27 mouse cellular contexts compared by ENCODE assay signal in the genomic region with DNA sequence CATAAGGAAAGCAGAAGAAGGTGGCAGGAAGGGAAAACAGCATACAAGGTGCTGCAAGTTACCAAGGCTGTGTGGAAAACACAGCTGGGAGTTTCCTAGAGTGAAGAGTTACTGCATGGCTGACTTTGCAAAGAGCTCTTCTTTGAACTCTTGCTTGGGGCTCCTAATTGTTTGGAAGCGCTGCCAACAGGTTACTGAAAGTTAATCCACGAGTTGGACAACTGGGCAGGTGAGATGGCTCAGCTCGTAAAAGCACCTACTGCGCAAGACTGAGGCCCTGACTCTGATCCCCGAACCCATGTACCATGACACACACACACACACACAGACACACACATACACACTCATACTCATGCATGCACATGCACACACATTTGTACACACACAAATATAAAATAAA.
DNase-seq lines count a peak whose midpoint lies in the region; ATAC-seq and TF ChIP-seq lines count a peak whose summit lies in the region.
"Had no signal": no experiment of that assay in that cellular context is flagged by ENCODE, and none has a peak within 500 bp of the region (broad histone marks: within the 10 kb centered on the region; RNA-seq: fewer than 3 reads in every experiment).

No protein-coding gene starts in this region.

- TF ChIP-seq RAD21 in CH12.LX (IDR thresholded peaks at IDR 0.05; ENCODE audit: low read depth, low read length): no peak

- H3K36me3 ChIP-seq in kidney, embryonic 16.5 days (ENCODE audit: insufficient read depth, low read length): no peaks in the 10 kb centered on the region
- H3K36me3 ChIP-seq in CH12.LX (replicated peaks in 1 of 2; ENCODE audit: control insufficient read depth in 1 of 2, insufficient read depth in 1 of 2, low read length in 1 of 2): no peaks in the 10 kb centered on the region
- H3K36me3 ChIP-seq: embryonic facial prominence, embryonic 12.5 days; embryonic facial prominence, embryonic 15.5 days; forebrain, embryonic 12.5 days; forebrain, embryonic 15.5 days; heart, embryonic 10.5 days; heart, embryonic 13.5 days had no signal

- no peak overlapping the region for H3K4me2 ChIP-seq in kidney, embryonic 16.5 days (replicated peaks; ENCODE audit: low read depth, low read length)
- no peak overlapping the region for H3K4me2 ChIP-seq in CH12.LX (ENCODE audit: insufficient read depth, low read depth, poor library complexity, severe bottlenecking)
- H3K4me2 ChIP-seq: embryonic facial prominence, embryonic 12.5 days; embryonic facial prominence, embryonic 15.5 days; forebrain, embryonic 12.5 days; forebrain, embryonic 15.5 days; heart, embryonic 13.5 days; hindbrain, embryonic 14.5 days had no signal

- no peak overlapping the region for H3K9ac ChIP-seq in kidney, embryonic 16.5 days (replicated peaks; ENCODE audit: low read length)
- H3K9ac ChIP-seq in CH12.LX (ENCODE audit: insufficient read depth, low read depth): no peak overlapping the region
- H3K9ac ChIP-seq: embryonic facial prominence, embryonic 12.5 days; embryonic facial prominence, embryonic 15.5 days; forebrain, embryonic 12.5 days; forebrain, embryonic 15.5 days; heart, embryonic 13.5 days; hindbrain, embryonic 14.5 days had no signal

- WGBS in kidney, embryonic 16.5 days: 75% methylated on average over 5 of the region's 5 CpGs

- no peaks in the 10 kb centered on the region for H3K9me3 ChIP-seq in kidney, embryonic 16.5 days (ENCODE audit: low read length)
- no peaks in the 10 kb centered on the region for H3K9me3 ChIP-seq in CH12.LX (replicated peaks; ENCODE audit: low read length)
- H3K9me3 ChIP-seq: embryonic facial prominence, embryonic 12.5 days; embryonic facial prominence, embryonic 15.5 days; forebrain, embryonic 12.5 days; forebrain, embryonic 15.5 days; heart, embryonic 10.5 days; heart, embryonic 13.5 days had no signal

- in situ Hi-C loops in CH12.LX (cut with MboI; ENCODE audit: low pct_ligation_motif_present, low pct_unique_long_range_greater_than_20kb, low sequenced_read_pairs): no loop called here

- 0 out of 2 replicates have a peak, but pooled peaks have one; percentile 16 for TF ChIP-seq EP300 in CH12.LX (IDR thresholded peaks at IDR 0.05; ENCODE audit: low read length)

- TF ChIP-seq POLR2A in CH12.LX (IDR thresholded peaks at IDR 0.05; ENCODE audit: low read depth, low read length): no peak

- H3K4me1 ChIP-seq in kidney, embryonic 16.5 days (ENCODE audit: insufficient read depth, low read length): no peaks in the 10 kb centered on the region
- peaks cover 4 to 29% of the 10 kb centered on the region in 2 experiments; a peak in 3 of 4 replicates for H3K4me1 ChIP-seq in CH12.LX (ENCODE audit: control insufficient read depth in 1 of 2, insufficient read depth in 2 of 2)
- H3K4me1 ChIP-seq: embryonic facial prominence, embryonic 12.5 days; embryonic facial prominence, embryonic 15.5 days; forebrain, embryonic 12.5 days; forebrain, embryonic 15.5 days; heart, embryonic 10.5 days; heart, embryonic 13.5 days had no signal

- dilution Hi-C loops in CH12.LX (cut with MboI; ENCODE audit: extremely low pct_ligation_motif_present, extremely low pct_unique_long_range_greater_than_20kb, low sequenced_read_pairs): no loop called here

- H3K27ac ChIP-seq in kidney, embryonic 16.5 days (ENCODE audit: low read length): no peak overlapping the region
- H3K27ac ChIP-seq in CH12.LX (ENCODE audit: insufficient read depth, low read depth): no peak overlapping the region
- H3K27ac ChIP-seq: embryonic facial prominence, embryonic 12.5 days; embryonic facial prominence, embryonic 15.5 days; forebrain, embryonic 12.5 days; forebrain, embryonic 15.5 days; gastrocnemius, adult 2 months; heart, embryonic 10.5 days; heart, embryonic 13.5 days; hindbrain, embryonic 14.5 days; hindbrain, postnatal 0 days had no signal

- no peaks in the 10 kb centered on the region for H3K27me3 ChIP-seq in kidney, embryonic 16.5 days (ENCODE audit: insufficient read depth, low read length)
- no peaks in the 10 kb centered on the region for H3K27me3 ChIP-seq in CH12.LX (replicated peaks)
- H3K27me3 ChIP-seq: embryonic facial prominence, embryonic 12.5 days; embryonic facial prominence, embryonic 15.5 days; forebrain, embryonic 12.5 days; forebrain, embryonic 15.5 days; heart, embryonic 13.5 days had no signal

- no peak for TF ChIP-seq CTCF in CH12.LX (conservative IDR thresholded peaks at IDR 0.05 in 1 of 2, IDR thresholded peaks at IDR 0.05 in 1 of 2; ENCODE audit: low read depth in 2 of 2, low read length in 2 of 2)

- H3K79me2 ChIP-seq in CH12.LX (replicated peaks; ENCODE audit: control insufficient read depth, extremely low read depth, insufficient read depth, poor library complexity, severe bottlenecking): no peaks in the 10 kb centered on the region

- no peak for ATAC-seq in kidney, embryonic 16.5 days (ENCODE audit: low FRiP score, low TSS enrichment)
- ATAC-seq: forebrain, embryonic 15.5 days; hindbrain, postnatal 0 days had no signal

- peak; percentile 43 for DNase-seq in kidney, adult 11 months
- peak; percentile 70 for DNase-seq in kidney, adult 9 months
- DNase-seq in kidney, postnatal 10 days: no peak
- DNase-seq in CH12.LX (ENCODE audit: extremely low read depth): no peak
- DNase-seq in kidney, postnatal 25 days: peak; percentile 51 to 60
- no peak for DNase-seq in layer of hippocampus, postnatal 25 days (ENCODE audit: extremely low spot score in 1 of 2, low spot score in 1 of 2)
- DNase-seq: adrenal gland, adult 2 months; adrenal gland, postnatal 14 days; B cell, adult 2 months; cerebellum, adult 11 months; cerebellum, adult 2 months; cerebellum, adult 9-11 months; cerebellum, postnatal 25 days; gastrocnemius, adult 2 months; gastrocnemius, postnatal 14 days; heart, adult 18-20 months; heart, postnatal 14 days; heart, postnatal 4 days had no signal

- H3K4me3 ChIP-seq in kidney, embryonic 16.5 days (ENCODE audit: low read length): no peak overlapping the region
- no peak overlapping the region for H3K4me3 ChIP-seq in CH12.LX (replicated peaks in 1 of 3; ENCODE audit: low read depth in 2 of 3, low read length in 2 of 3, poor library complexity in 1 of 3)
- H3K4me3 ChIP-seq: embryonic facial prominence, embryonic 12.5 days; embryonic facial prominence, embryonic 15.5 days; forebrain, embryonic 12.5 days; forebrain, embryonic 15.5 days; gastrocnemius, adult 2 months; heart, embryonic 10.5 days; heart, embryonic 13.5 days had no signal

TF ChIP-seq in CH12.LX, 34 proteins besides CTCF, POLR2A, EP300 and RAD21:
- TF ChIP-seq CHD1 (IDR thresholded peaks at IDR 0.05; ENCODE audit: low read depth, low read length) (no peak), SMC3 (IDR thresholded peaks at IDR 0.05; ENCODE audit: low read depth, low read length) (no peak), NELFE (IDR thresholded peaks at IDR 0.05; ENCODE audit: low read depth, low read length) (no peak), CHD2 (IDR thresholded peaks at IDR 0.05; ENCODE audit: low read length) (no peak), GABPA (IDR thresholded peaks at IDR 0.05; ENCODE audit: insufficient replicate concordance, low read depth, low read length) (no peak), KAT2A (IDR thresholded peaks at IDR 0.05; ENCODE audit: insufficient replicate concordance, low read length) (no peak), ZMIZ1 (IDR thresholded peaks at IDR 0.05; ENCODE audit: low read depth, low read length) (no peak), ZC3H11A (IDR thresholded peaks at IDR 0.05; ENCODE audit: low read depth, low read length) (no peak), TCF12 (IDR thresholded peaks at IDR 0.05; ENCODE audit: low read depth, low read length) (no peak), ZKSCAN1 (IDR thresholded peaks at IDR 0.05; ENCODE audit: borderline replicate concordance, low read depth, low read length) (no peak), IRF4 (IDR thresholded peaks at IDR 0.05; ENCODE audit: low read depth, low read length) (no peak), MEF2A (IDR thresholded peaks at IDR 0.05; ENCODE audit: borderline replicate concordance, low read depth, low read length) (no peak), JUN (IDR thresholded peaks at IDR 0.05; ENCODE audit: insufficient read depth, low read depth, low read length) (no peak), MAX (IDR thresholded peaks at IDR 0.05; ENCODE audit: low read length) (no peak), MAZ (IDR thresholded peaks at IDR 0.05; ENCODE audit: low read depth, low read length) (no peak), SIN3A (IDR thresholded peaks at IDR 0.05; ENCODE audit: low read length) (no peak), TBP (conservative IDR thresholded peaks at IDR 0.05; ENCODE audit: low read depth, low read length) (no peak), JUND (conservative IDR thresholded peaks at IDR 0.05; ENCODE audit: low read depth, low read length) (no peak)

Comparison
In these comparisons a context has a peak if more than half of its experiments do, and no peak if none do; other contexts are left out.
1. DNase-seq: peak in kidney, adult 11 months (single experiment), kidney, adult 9 months (single experiment) and kidney, postnatal 25 days (2 of 2); none in kidney, postnatal 10 days (single experiment), CH12.LX (single experiment) and layer of hippocampus, postnatal 25 days (0 of 2).